Mouse (Mus musculus) liver (tissue): ENCODE measurements around the gene Phldb3.
"Not testable (repeated sequence)": the region's sequence is repeated elsewhere in the genome, so short reads cannot be mapped to it uniquely, and the experiment has no call there.

Experiments
- DNase-seq: peaks from one replicate; pipeline ENCODE4 v3.0.0-alpha.2; 2020; ENCODE audit warnings: mixed read lengths

Phldb3 gene

DNA sequence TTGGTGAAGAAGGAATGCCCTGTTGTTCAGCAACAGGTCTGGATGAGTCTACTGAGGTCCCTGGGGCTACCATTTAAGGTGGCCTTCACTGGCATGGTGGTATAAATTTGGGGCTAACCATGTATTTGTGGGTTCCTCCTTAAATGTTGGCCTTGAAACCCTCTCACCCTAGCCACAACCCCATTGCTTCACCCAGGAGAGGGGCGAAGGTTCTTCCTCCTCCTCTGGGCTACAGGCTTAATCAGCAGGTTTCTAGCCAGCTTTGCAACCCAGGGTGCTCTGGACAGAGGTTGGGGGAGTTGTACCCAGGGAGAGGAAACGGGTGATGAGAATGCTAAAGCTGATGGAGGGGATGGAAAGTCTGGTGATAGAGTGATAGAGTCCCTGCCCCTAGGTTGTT lies 15.1 kb upstream of the Phldb3 start:
- no peak for DNase-seq

DNA sequence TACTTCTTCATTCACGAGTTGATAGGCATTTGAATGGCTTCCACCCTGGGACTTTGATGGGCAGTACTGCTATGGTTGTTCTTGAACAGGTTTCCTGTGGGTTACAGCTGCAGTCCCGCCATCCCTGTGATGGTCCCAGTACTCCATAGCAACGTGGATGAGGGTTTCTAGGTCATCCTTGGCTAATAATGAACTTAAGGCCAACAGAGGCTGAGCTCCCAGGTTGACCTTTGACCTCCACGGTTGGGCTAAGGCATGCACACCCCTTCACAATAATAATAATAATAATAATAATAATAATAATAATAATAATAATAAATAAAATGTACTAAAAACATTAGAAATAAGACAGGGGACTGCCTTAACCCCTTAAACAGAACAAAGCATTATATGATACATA lies 12.4 kb upstream of the Phldb3 start:
- DNase-seq, result no peak

DNA sequence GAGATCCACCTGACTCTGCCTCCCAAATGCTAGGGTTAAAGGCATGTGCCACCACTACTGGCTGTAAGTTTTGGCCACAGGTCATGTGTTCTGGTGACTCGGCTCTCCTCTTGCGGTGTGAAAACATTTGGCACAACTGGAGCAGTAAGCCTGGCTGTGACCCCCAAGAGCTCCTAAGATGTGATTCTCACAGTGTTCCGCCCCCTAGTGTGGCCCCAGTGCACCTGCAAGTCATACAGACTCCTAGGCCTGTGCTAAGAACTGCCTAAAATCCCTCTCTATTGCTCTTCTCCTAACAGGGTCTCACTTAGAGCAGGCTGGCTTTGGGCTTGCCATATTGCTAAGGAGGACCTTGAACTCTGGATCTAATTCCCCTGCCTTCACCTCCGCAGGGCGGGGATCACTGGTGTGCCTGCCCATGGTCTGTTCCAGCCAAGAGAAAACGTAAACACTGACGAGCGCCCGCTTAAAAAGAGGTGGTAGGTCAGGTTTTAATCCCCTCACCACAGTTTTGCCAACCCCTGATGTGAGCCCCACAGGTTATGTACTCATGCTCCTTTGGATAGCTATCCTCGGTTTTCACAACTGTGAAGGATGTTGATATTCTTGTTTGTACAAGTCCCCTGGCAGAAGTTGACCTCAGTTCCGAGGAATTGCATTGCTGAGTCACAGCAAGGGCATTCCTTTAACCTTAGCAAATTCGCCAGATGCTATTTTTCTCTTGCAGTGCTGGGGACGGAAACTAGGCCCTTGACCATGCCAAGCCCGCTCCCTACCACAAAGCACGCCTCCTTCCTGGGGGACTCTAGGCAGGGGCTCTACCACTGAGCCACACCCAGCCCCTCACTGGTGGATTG lies 11.1 kb upstream of the Phldb3 start:
- no peak for DNase-seq

DNA sequence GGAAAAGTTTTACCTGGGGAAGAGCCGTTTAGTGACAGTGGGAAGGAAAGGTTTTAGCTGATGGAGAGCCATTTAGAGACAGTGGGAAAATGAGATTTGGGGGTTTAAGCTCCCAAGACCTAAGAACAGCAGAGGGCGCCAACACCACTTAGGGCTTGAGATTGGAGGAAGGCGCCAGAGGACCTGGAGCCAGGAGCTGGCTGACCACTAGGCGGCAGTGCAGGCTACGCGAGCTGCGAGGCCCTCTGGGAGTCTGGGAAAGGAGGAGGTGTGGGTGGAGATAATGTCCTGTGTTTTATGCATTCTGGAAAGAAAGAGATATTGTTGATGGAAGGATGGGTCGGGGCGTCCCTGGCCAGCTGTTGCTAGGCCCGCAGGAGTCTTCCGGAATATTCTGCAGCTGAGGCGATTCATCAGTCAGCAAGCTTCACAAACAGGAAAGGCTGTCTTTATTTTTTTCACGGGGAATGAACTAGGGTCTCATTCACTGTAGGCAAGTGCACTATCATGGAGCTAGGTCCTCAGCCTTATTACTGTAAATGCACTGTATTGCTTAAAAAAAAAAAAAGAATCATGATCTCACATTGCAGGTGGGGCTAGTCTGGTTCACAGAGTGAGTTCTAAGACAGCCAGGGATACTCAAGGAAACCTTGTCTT lies 9.5 kb upstream of the Phldb3 start:
- DNase-seq, result peak; percentile 95

DNA sequence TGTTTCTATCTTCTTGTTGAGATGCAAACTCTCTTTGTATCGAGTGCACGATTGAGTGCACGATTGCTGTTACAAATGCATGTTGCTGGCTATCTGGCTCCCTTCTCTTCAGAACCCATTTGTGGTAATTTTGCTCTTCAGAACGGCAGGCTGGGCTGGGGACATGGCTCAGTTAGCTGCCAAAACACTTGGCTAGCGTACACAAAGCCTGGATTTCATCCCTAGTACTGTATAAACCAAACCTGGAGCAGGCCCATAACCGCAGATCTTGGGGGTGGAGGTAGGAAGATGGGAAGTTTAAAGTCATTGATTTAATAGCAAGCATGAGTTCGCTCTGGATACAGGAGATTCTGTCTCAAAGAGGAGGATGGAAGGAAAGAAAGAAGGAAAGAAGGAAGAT lies 5.0 kb upstream of the Phldb3 start:
- no peak for DNase-seq

DNA sequence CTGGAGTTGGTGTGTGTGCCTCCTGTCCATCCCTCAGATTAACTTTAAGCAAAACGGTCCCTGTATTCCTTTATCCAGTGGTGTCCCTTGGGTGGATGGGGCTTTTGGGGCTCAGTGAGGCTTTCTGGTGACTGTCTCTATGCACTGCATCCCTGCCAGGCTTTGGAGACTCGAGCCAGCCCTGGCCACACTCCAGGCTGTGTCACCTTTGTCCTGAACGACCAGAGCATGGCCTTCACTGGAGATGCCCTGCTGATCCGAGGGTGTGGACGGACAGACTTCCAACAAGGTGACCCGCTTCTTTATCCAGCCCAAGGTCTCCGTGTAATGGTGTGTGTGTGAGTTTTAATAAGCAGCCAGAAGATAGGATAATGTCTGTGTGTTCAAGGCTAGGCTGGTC lies 4.5 kb upstream of the Phldb3 start:
- DNase-seq, result no peak

DNA sequence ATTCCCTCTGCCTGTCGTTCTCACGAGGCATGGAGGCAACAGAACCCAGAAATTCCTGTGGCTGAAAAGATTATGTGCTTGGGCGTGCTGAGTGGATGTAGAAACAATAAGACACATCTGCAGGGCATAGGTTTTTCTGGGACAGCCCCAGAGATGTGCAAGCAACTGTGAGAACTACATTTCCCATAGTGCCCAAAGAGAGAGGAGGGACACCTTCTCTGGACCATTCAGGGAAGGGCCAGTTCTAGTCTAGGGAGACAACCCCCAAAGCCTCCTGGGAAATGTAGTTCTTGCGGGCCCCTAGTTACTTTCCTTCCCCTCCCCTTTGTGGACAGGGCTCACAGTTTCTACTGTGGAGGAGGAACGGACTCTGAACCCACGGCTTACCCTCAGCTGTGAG lies 2.5 kb upstream of the Phldb3 start:
- DNase-seq, result peak; percentile 41

DNA sequence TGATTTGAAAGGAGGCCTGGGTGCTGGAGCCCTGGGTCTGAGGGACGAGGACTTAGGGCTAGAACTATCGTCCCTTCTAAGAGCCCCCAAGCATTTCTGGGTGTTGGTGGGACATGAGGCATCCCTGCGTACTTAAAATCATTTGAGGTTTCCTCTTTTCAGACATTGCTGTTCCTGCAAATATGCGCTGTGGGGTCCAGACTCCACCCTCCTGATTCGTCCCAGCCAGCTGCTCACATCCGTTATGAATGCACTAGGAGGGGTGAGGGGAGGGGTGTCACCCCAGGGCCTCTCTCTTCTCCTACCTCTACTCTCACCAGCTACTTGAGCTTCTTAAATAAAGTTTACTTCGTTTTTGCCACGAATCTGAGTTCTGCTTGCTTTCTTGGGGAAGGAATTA lies 2.0 kb upstream of the Phldb3 start:
- DNase-seq, result no peak

DNA sequence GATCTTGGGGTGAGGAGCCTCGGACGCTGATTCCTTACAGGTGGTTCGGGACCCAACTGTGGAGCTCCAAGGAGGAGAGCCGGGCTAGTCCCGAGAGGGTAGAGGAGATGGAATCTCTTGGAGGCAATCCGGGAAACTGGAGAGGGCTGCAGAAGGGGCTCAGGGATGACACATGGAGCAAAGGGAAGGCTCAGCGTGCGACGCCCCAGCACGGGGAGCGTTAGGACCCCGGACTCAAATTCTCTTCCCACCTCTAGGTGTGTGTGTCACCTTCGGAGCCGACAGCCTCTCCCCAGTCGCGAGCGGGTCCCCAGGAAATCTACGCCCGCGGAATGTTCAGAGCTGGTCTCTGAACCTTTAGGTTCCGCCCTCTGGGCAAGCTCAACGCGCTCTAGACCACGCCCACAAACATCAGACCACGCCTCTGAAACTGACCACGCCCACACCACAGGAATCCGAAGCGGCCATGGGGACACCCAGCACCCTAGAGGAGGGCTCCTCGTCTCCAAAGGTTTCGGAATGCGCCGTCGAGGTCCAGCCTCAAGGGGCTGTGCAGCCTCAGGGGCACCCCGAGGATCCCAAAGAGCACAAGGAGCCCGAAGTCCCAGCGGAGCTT lies 424 bp downstream of the Phldb3 start:
- peak; percentile 95 for DNase-seq

DNA sequence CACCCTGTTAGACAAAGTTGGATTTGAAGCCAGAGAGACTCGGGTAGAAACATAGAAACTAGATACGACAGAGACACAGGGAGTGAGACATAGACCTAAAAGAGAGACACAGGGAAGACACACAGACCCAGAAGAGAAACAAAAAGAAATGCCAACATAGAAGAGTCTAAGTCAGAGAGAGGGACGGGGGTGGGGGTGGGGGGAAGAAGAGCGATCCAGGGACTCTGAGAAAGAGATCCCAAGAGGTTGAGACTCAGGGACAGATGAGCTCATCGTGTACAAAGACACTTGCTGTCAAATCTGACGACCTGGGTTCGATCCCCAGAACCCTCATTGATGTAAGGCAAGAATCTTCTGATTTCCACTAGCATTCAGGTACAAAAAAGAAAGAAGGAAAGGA lies 1.1 kb downstream of the Phldb3 start:
- no peak for DNase-seq

DNA sequence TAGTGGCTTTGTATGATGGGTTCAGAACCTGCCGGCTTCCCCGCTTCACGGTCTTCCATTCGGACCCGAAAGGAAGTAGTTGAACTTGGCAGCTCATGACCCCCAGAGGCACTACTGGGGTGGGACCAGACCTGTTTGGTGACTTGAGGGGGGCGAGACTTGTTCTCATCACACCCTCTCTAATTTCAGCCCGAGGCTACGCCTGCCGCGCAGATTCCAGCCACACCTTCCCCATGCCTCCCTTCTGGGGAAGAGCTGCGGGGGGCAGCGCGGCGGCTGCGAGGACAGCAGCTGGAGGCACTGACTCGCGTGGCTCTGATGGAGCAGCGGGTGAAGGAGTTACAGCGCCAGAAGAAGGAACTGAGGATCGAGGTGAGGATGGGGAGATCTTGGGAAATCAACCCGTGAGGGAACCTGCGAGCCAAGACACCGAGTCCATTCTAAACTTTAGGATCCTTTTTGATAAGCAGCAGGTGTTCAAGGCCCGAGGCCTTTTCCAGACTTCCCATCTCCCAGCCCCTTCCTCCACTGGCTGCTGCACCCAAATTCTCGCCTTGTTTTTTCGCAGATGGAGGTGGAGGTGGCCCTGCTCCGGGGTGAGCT lies 1.8 kb downstream of the Phldb3 start:
- DNase-seq, result no peak

DNA sequence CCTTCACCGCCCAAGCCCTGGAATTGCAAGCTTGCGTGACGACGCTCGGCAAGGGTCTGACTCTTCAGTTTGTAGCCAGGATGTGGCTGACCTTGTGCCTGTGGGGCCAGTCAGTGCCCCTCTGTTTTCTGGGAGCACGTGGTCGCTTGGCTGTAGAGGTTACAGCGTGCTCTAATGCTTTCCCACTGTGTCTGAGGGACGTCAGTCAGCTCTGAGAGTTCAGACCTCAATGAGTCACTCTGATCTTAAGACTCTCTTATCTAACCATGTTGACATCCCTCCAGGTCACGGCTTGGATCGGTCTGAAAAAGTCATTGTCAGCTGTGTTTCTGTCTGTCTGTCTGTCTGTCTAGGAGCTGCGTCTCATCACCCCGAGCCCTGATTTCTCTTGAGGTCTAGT lies 4.3 kb downstream of the Phldb3 start:
- no peak for DNase-seq

DNA sequence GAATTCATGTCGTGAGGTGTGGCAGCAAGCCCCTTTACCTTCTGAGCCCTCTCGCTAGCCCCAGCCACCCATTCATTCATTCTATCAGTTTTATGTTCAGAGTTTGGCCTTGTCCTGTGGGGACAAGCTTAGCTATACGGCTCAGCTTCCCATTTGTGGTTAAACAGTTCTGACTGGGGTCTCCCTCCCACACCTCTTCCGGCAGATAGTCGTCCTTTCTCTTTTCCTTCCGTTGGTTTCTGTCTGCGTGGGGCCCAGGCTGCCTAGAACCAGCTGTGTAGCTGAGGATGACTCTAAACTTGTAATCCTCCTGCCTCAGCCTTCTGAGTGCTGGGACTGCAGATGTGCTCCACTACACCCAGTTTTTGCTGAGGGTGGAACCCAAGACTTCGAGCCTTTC lies 7.2 kb downstream of the Phldb3 start:
- DNase-seq, result no peak

DNA sequence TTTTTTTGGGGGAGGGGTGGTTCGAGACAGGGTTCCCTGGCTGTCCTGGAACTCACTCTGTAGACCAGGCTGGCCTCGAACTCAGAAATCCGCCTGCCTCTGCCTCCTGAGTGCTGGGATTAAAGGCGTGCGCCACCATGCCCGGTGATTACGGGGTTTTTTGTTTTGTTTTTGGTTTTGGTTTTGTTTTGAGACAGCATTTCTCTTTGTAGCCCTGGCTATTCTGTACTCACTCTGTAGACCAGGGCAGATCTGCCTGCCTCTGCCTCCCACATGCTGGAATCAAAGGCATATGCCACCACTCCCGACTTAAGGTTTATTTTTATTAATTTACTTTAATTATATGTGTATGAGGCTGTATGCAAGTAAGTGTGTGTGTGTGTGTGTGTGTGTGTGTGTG lies 7.8 kb downstream of the Phldb3 start:
- not testable (repeated sequence) for DNase-seq

DNA sequence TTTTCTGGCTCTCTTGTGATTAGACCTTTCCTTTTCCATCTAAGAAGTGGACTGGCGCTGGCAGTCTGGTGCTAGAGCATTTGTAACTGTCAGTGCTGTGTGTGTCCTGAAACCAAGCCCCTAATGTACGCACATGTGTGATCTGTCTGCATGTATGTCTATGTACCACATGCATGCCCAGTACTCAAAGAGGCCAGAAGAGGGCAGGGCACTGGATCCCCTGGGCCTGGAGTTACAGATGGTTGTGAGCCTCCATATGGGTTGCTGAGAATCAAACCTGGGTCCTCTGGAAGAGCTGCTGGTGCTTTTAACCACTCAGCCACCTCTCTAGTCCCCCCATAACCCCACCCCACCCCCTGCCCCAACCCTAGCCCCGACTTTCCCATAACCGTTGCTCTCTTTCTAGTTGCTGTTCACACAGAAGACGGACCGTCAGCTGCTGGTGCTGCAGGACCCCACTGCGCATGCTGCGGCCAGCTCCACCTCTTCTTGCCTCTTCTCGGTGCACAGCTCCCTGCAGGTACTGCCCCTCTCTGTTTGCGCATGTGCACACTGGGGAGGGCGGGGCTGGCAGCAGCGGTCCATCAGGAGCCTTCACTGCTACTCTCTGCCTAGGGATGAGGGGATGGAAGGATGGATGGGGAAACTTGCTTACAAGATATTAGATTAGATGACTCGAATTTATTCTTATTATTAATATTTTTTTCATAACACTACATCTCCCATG lies 9.3 kb downstream of the Phldb3 start:
- no peak for DNase-seq

DNA sequence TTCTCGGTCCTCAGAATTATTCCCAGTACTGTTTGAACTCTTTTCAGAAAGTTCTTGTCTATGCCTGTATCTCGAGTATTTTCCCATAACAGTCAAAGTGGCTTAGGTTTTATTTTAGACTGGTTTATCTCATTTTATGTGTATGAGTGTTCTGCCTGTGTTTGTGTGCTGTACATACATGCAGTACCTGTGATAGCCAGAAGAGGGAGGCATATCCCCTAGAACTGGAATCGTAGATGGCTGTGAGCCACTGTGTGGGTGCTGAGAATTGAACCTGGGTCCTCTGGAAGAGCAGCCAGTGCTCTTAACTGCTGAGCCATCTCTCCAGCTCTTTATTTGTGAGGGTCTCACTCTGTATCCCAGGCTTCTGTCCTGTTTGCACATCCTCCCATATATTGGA lies 10.6 kb downstream of the Phldb3 start:
- no peak for DNase-seq

DNA sequence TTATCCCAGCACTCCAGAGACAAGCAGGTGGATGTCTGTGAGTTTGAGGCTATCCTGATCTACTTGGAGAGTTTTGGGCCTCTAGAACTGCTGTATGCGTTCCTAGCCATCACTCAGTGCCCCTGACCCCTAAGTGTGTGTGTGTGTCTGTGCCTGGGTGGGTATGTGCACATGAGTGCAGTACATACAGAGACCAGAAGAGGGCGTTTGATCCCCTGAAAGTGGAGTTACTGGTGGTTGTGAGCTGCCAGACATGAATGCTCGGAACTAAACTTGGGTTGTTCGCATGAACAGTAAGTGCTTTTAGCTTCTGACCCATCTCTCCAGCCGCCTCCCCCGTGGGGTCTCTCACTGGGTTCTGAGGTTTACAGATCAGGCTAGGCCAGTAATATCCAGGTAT lies 12.4 kb downstream of the Phldb3 start:
- no peak for DNase-seq

DNA sequence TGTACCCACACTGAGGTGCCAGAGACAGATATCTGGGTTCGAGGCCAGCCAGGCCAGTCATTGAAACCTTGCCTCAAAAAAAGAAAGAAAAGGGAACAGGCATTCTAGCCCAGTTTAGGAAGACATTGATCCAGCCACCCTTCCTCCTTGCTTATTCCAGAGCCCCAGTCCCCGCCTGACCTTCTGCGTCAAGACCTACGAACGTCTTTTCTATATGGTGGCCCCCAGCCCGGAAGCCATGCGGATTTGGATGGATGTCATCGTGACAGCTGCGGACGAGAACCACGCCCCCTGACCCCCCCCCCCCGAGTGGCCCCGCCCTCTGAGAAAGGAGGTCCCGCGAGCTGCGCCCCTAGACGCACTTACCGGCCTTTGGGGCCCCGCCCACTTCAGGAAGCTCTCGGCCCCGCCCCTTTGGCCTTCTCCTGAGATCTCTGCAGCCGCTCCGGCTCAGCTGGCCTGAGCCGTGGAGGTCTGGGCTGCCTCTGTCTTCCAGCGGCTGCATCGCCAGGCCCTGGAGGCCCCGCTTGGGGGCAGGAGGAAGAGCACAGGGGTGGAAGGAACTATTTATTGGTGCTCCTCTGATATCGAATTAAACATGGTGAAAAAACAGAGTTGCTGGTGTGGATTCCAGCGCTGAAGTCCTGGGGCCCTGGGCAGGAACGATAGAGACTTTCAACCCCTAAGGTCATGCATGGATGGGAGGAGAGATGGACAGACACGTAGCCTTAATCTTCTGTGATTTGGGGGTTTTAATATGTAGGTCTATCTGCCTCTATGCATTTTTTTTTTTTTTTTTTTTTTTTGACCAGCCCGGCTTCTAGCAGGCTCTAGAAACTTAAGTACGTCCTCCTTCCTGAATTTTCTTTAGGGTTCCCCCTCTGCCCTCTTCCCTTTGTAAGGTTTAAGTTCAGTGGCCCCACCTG lies 18.4 kb downstream of the Phldb3 start:
- peak; percentile 92 for DNase-seq

DNA sequence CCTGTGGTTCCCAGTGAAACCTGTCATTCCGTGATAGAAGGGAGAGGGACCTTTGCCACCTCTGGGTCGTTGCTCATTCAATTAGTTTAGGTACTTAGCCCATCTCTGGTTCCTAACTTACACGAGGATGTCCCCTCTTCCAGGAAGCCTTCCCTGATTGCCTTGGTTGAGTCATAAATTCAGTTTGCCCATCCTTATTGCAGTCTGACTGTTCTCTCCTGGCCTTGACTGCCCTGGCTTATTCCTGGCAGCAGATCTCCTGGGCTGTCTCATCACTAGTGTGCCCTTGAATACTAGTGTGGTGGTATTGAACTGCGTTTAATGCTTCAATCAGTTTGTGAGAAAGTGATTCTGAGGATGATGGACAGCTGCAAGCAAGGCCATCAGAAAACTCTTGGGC lies 19.1 kb downstream of the Phldb3 start:
- no peak for DNase-seq

DNA sequence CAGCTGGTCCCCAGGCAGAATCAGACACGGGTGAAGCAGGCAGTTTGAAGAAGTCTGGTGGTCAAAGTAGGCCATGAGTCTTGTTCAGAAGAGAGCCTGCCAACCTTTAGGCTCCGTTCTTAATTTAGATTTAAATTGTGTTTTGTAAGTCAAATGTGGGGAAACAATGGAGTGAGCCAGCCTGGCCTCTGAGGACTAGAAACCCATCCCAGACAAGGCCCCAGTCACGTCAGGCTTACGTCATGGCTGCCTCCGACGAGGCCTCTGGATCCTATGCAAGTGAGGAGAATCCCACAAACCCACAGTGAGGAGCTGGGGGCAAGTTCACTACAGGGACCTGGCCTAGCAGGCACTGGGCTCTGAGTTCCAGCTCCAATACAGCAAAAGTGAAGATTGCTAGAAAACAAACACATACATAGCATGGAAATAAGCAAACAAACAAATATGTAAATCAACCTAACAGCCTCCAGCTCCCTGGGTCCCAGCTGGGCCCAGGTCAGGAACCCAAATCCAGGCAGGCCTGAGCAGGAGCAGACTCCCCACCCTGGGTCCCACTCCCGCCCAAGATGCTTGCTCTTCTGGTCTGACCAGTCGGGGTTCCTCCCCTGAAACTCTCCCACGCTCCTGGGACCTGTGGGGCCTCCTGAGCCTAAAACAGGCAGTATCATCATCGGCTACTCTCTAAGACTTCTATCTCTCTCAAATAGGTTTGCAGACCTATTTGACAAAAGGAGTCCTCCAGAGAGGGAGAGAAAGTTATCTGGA lies 19.7 kb downstream of the Phldb3 start:
- DNase-seq, result no peak

DNA sequence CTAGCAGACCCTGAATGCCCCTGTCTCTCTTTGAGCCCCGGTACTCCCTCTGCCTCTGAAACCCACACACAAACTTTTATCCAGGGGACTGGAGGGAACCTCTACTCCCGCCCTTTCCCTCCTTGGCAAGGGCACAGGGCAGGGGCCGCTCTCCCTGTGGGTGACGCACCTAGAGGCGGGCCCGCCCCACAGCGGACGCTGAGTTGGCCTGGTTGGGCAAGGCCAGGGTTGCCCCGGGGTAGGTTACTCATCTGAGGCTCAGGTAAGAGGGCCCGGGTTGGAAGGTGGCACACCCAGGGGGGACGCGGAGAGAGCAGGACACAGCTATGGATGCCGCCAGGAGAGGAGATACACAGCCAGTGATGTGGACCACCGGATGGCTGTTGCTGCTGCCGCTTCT lies 25.7 kb downstream of the Phldb3 start, which contains the start of gene Lypd3:
TSS of gene Lypd3 (plus strand) at position 287 of the 400 bp plus-strand sequence.
- DNase-seq, result no peak
